Mouse (Mus musculus) layer of hippocampus, adult 2 months (tissue): ENCODE data around the gene Magi1. TPM values are rescaled to one million over a fixed set of nuclear protein-coding genes. Genes with fewer than 3 reads are reported as not detected.

Experiments
- DNase-seq, 2 experiments: peaks; one replicate each; pipeline ENCODE4 v3.0.0; 2022; ENCODE audit warnings: low spot score in 2 of 2
- H3K27ac ChIP-seq: fragments of 200-600 bp; 2 replicates; pipeline ENCODE4 v1.8.1; 2022
- H3K4me3 ChIP-seq: fragments of 200-600 bp; 2 replicates; pipeline ENCODE4 v1.8.1; 2022; ENCODE audit warnings: mild to moderate bottlenecking
- CTCF ChIP-seq: fragments of 200-600 bp; conservative IDR thresholded peaks from 2 replicates; pipeline ENCODE4 v1.8.1; 2022; ENCODE audit warnings: antibody characterized with exemption, mild to moderate bottlenecking, moderate library complexity
- total RNA-seq, 2 experiments: library from RNA; stranded (reverse); gene quantifications; 2 replicates each; pipeline ENCODE4 v1.2.3; 2021

Gene Magi1
- total RNA-seq, 2 experiments from 2014 or later: 46.5 to 48.8 TPM

- Histone ChIP-seq H3K4me3 (no peak overlapping the region), H3K27ac (no peak overlapping the region)
- no peak for TF ChIP-seq CTCF
- DNase-seq: no peak
Observed at GRCm38 (mm10) chr6:94181673-94182255, 102.0 kb downstream of the Magi1 start.

- DNase-seq: no peak
- no peak overlapping the region for H3K27ac ChIP-seq
- H3K4me3 ChIP-seq: no peak overlapping the region
- TF ChIP-seq CTCF: no peak
Observed at GRCm38 (mm10) chr6:94180331-94181150, 103.2 kb downstream of the Magi1 start.

- DNase-seq: no peak
- TF ChIP-seq CTCF: no peak
- Histone ChIP-seq H3K4me3 (no peak overlapping the region), H3K27ac (no peak overlapping the region)
Observed at GRCm38 (mm10) chr6:94177559-94177958, 106.2 kb downstream of the Magi1 start.

- H3K27ac ChIP-seq: no peak overlapping the region
- no peak for DNase-seq
- TF ChIP-seq CTCF: no peak
- no peak overlapping the region for H3K4me3 ChIP-seq
Observed at GRCm38 (mm10) chr6:94176705-94177104, 107.0 kb downstream of the Magi1 start.

GRCm38 (mm10) chr6:94171250-94171649, 112.5 kb downstream of the Magi1 start:
- no peak overlapping the region for H3K27ac ChIP-seq
- DNase-seq: no peak
- no peak overlapping the region for H3K4me3 ChIP-seq
- TF ChIP-seq CTCF: no peak

- no peak overlapping the region for H3K27ac ChIP-seq
- TF ChIP-seq CTCF: no peak
- no peak overlapping the region for H3K4me3 ChIP-seq
- no peak for DNase-seq
Observed at GRCm38 (mm10) chr6:94169581-94170194, 114.0 kb downstream of the Magi1 start.

- H3K27ac ChIP-seq: no peak overlapping the region
- no peak for TF ChIP-seq CTCF
- no peak overlapping the region for H3K4me3 ChIP-seq
- no peak for DNase-seq
Observed at GRCm38 (mm10) chr6:94165951-94166350, 117.8 kb downstream of the Magi1 start.

GRCm38 (mm10) chr6:94164753-94165536, 118.8 kb downstream of the Magi1 start:
- DNase-seq: no peak

GRCm38 (mm10) chr6:94163325-94163995, 120.3 kb downstream of the Magi1 start:
- Histone ChIP-seq H3K27ac (peak overlapping the region; percentile 58), H3K4me3 (peak overlapping the region; percentile 46)
- no peak for DNase-seq
- TF ChIP-seq CTCF: no peak

More at GRCm38 (mm10) chr6:94164753-94165536, 118.8 kb downstream of the Magi1 start:
- no peak for TF ChIP-seq CTCF
- H3K27ac ChIP-seq: no peak overlapping the region
- no peak overlapping the region for H3K4me3 ChIP-seq

GRCm38 (mm10) chr6:94162918-94163317, 120.8 kb downstream of the Magi1 start:
- TF ChIP-seq CTCF: no peak
- DNase-seq: no peak
- peak overlapping the region; percentile 58 for H3K27ac ChIP-seq
- H3K4me3 ChIP-seq: peak overlapping the region; percentile 46

GRCm38 (mm10) chr6:94159256-94159655, 124.5 kb downstream of the Magi1 start:
- H3K4me3 ChIP-seq: no peak overlapping the region
- DNase-seq: no peak
- no peak for TF ChIP-seq CTCF
- H3K27ac ChIP-seq: no peak overlapping the region

- DNase-seq: no peak
- Histone ChIP-seq H3K4me3 (no peak overlapping the region), H3K27ac (no peak overlapping the region)
- no peak for TF ChIP-seq CTCF
Observed at GRCm38 (mm10) chr6:94158119-94158848, 125.4 kb downstream of the Magi1 start.
